25 mouse cellular contexts compared by ENCODE assay signal in the genomic region with DNA sequence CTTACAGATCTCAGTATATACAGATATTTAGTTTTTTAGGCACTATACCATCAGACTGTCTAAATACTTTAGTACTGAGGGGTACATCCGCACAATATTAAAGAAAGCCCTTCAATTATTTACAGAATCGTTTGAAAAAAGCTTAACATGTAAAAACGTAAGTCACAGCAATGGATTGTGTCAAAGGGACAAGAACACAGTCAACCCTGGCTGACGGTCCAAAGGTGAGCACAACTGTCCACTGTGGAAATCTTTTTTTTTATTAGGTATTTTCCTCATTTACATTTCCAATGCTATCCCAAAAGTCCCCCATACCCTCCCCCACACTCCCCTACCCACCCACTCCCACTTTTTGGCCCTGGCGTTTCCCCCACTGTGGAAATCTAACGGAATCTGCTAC.
DNase-seq lines count a peak whose midpoint lies in the region; ATAC-seq and TF ChIP-seq lines count a peak whose summit lies in the region.
"Had no signal": no experiment of that assay in that cellular context is flagged by ENCODE, and none has a peak within 500 bp of the region (broad histone marks: within the 10 kb centered on the region; RNA-seq: fewer than 3 reads in every experiment).

No protein-coding gene starts in this region.

- H3K4me1 ChIP-seq in kidney, adult 2 months (ENCODE audit: control insufficient read depth, insufficient read depth, low read length), result peaks cover 41% of the 10 kb centered on the region
- H3K4me1 ChIP-seq in kidney, embryonic 15.5 days, result peaks cover 20% of the 10 kb centered on the region
- H3K4me1 ChIP-seq in kidney, embryonic 16.5 days (ENCODE audit: insufficient read depth, low read length), result peaks cover 21% of the 10 kb centered on the region; the same call in 1 of the 2 replicates
- H3K4me1 ChIP-seq in liver, adult 2 months (ENCODE audit: control insufficient read depth, insufficient read depth, low read length), result peaks cover 10% of the 10 kb centered on the region
- no peaks in the 10 kb centered on the region for H3K4me1 ChIP-seq in liver, embryonic 11.5 days (replicated peaks; ENCODE audit: control insufficient read depth, insufficient read depth, low read length)
- H3K4me1 ChIP-seq: embryonic facial prominence, embryonic 12.5 days; forebrain, embryonic 13.5 days had no signal

- peaks cover 23% of the 10 kb centered on the region for H3K79me2 ChIP-seq in liver, adult 2 months (ENCODE audit: control insufficient read depth, insufficient read depth, low read length)

- no peak for TF ChIP-seq CTCF in kidney, adult 2 months (conservative IDR thresholded peaks at IDR 0.05; ENCODE audit: insufficient read depth, insufficient read length, low read depth, low read length)
- TF ChIP-seq CTCF in liver, adult 2 months (IDR thresholded peaks at IDR 0.05; ENCODE audit: low read depth, low read length), result no peak

- DNase-seq in heart, adult 11 months, result peak; percentile 28
- no peak for DNase-seq in heart, postnatal 4 days
- DNase-seq in kidney, adult 2 months, result peak; percentile 65
- peak; percentile 56 for DNase-seq in kidney, adult 9 months
- peak; percentile 85 for DNase-seq in liver, adult 2 months (ENCODE audit: extremely low read depth, low read depth, low spot score)
- no peak for DNase-seq in liver, embryonic 11.5 days (ENCODE audit: low spot score)
- DNase-seq: adrenal gland, adult 8-10 months; adrenal gland, postnatal 14 days; adrenal gland, postnatal 36 days; B cell, adult 2 months; cerebellum, adult 11-12 months; cerebellum, adult 2 months; cerebellum, adult 9-10 months; cerebellum, postnatal 10 days; cerebellum, postnatal 25 days had no signal

- H3K4me2 ChIP-seq in kidney, embryonic 15.5 days, result no peak overlapping the region
- H3K4me2 ChIP-seq in kidney, embryonic 16.5 days (replicated peaks; ENCODE audit: low read depth, low read length), result no peak overlapping the region
- no peak overlapping the region for H3K4me2 ChIP-seq in liver, embryonic 11.5 days
- H3K4me2 ChIP-seq: embryonic facial prominence, embryonic 12.5 days; forebrain, embryonic 13.5 days had no signal

- H3K27ac ChIP-seq in kidney, adult 2 months (ENCODE audit: insufficient read depth, low read depth, low read length), result no peak overlapping the region
- H3K27ac ChIP-seq in kidney, embryonic 15.5 days, result no peak overlapping the region
- no peak overlapping the region; the same call in 1 of the 2 replicates for H3K27ac ChIP-seq in kidney, embryonic 16.5 days (ENCODE audit: low read length)
- 0 out of 2 replicates have a peak overlapping the region, but pooled peaks have one; percentile 31 for H3K27ac ChIP-seq in liver, adult 2 months (replicated peaks; ENCODE audit: insufficient read depth, low read depth, low read length)
- no peak overlapping the region for H3K27ac ChIP-seq in liver, embryonic 11.5 days (ENCODE audit: low read depth, low read length)
- H3K27ac ChIP-seq: embryonic facial prominence, embryonic 10.5 days; embryonic facial prominence, embryonic 12.5 days; forebrain, embryonic 13.5 days had no signal

- H3K9ac ChIP-seq in kidney, embryonic 15.5 days, result no peak overlapping the region
- H3K9ac ChIP-seq in kidney, embryonic 16.5 days (replicated peaks; ENCODE audit: low read length), result no peak overlapping the region
- no peak overlapping the region for H3K9ac ChIP-seq in liver, adult 2 months (ENCODE audit: low read depth, low read length)
- H3K9ac ChIP-seq in liver, embryonic 11.5 days (ENCODE audit: low read depth, low read length), result no peak overlapping the region
- H3K9ac ChIP-seq: embryonic facial prominence, embryonic 12.5 days; forebrain, embryonic 13.5 days had no signal

- ATAC-seq in kidney, embryonic 15.5 days (replicated peaks; ENCODE audit: low FRiP score), result no peak
- ATAC-seq in kidney, embryonic 16.5 days (ENCODE audit: low FRiP score, low TSS enrichment), result no peak
- ATAC-seq in liver, embryonic 11.5 days (replicated peaks; ENCODE audit: low FRiP score), result no peak
- ATAC-seq: activated CD4-positive, CD25-positive, alpha-beta regulatory T cell, adult 4 months; CD4-positive, CD25-positive, alpha-beta regulatory T cell, adult 4 months; forebrain, embryonic 13.5 days had no signal

- WGBS in kidney, adult 2 months, result 57% methylated on average over 6 of the region's 6 CpGs
- WGBS in kidney, embryonic 15.5 days, result 81% methylated on average over 6 of the region's 6 CpGs
- 75% methylated on average over 6 of the region's 6 CpGs for WGBS in kidney, embryonic 16.5 days
- WGBS in liver, adult 2 months, result 32% methylated on average over 6 of the region's 6 CpGs
- WGBS in liver, embryonic 11.5 days, result 80% methylated on average over 6 of the region's 6 CpGs

- H3K9me3 ChIP-seq in kidney, embryonic 15.5 days (replicated peaks), result no peaks in the 10 kb centered on the region
- no peaks in the 10 kb centered on the region for H3K9me3 ChIP-seq in kidney, embryonic 16.5 days (ENCODE audit: low read length)
- no peaks in the 10 kb centered on the region for H3K9me3 ChIP-seq in liver, embryonic 11.5 days (ENCODE audit: control insufficient read depth, low read length)
- H3K9me3 ChIP-seq: embryonic facial prominence, embryonic 10.5 days; embryonic facial prominence, embryonic 12.5 days; forebrain, embryonic 13.5 days had no signal

- no peak overlapping the region for H3K4me3 ChIP-seq in kidney, adult 2 months (ENCODE audit: insufficient read depth, low read depth, low read length)
- H3K4me3 ChIP-seq in kidney, embryonic 15.5 days (replicated peaks), result no peak overlapping the region
- H3K4me3 ChIP-seq in kidney, embryonic 16.5 days (ENCODE audit: low read length), result no peak overlapping the region
- peak overlapping the region; percentile 33 for H3K4me3 ChIP-seq in liver, adult 2 months (ENCODE audit: insufficient read depth, low read depth, low read length)
- H3K4me3 ChIP-seq in liver, embryonic 11.5 days (ENCODE audit: low read depth, low read length), result no peak overlapping the region
- H3K4me3 ChIP-seq: embryonic facial prominence, embryonic 10.5 days; embryonic facial prominence, embryonic 12.5 days; forebrain, embryonic 13.5 days had no signal

- no peaks in the 10 kb centered on the region for H3K36me3 ChIP-seq in kidney, adult 2 months (ENCODE audit: control insufficient read depth, insufficient read depth, low read length)
- H3K36me3 ChIP-seq in kidney, embryonic 15.5 days, result no peaks in the 10 kb centered on the region
- H3K36me3 ChIP-seq in kidney, embryonic 16.5 days (ENCODE audit: insufficient read depth, low read length), result no peaks in the 10 kb centered on the region
- no peaks in the 10 kb centered on the region; the same call in 1 of the 2 replicates for H3K36me3 ChIP-seq in liver, adult 2 months (ENCODE audit: control insufficient read depth, insufficient read depth, low read length)
- no peaks in the 10 kb centered on the region for H3K36me3 ChIP-seq in liver, embryonic 11.5 days (ENCODE audit: control insufficient read depth, insufficient read depth, low read length)
- H3K36me3 ChIP-seq: embryonic facial prominence, embryonic 10.5 days; embryonic facial prominence, embryonic 12.5 days; G1E had no signal

- H3K27me3 ChIP-seq in kidney, adult 2 months (replicated peaks; ENCODE audit: control insufficient read depth, insufficient read depth, low read length), result no peaks in the 10 kb centered on the region
- H3K27me3 ChIP-seq in kidney, embryonic 15.5 days, result no peaks in the 10 kb centered on the region
- H3K27me3 ChIP-seq in kidney, embryonic 16.5 days (ENCODE audit: insufficient read depth, low read length), result no peaks in the 10 kb centered on the region
- no peaks in the 10 kb centered on the region for H3K27me3 ChIP-seq in liver, adult 2 months (ENCODE audit: control insufficient read depth, insufficient read depth, low read length)
- H3K27me3 ChIP-seq in liver, embryonic 11.5 days (replicated peaks; ENCODE audit: control insufficient read depth, insufficient read depth, low read length), result no peaks in the 10 kb centered on the region
- H3K27me3 ChIP-seq: CH12.LX; embryonic facial prominence, embryonic 12.5 days; forebrain, embryonic 13.5 days; Patski had no signal

- no peak for TF ChIP-seq POLR2A in kidney, adult 2 months (IDR thresholded peaks at IDR 0.05; ENCODE audit: low read depth, low read length)
- TF ChIP-seq POLR2A in liver, adult 2 months (IDR thresholded peaks at IDR 0.05; ENCODE audit: extremely low read depth, insufficient read depth, low read length), result no peak

Comparison
In these comparisons a context has a peak if more than half of its experiments do, and no peak if none do; other contexts are left out.
1. DNase-seq: peak in heart, adult 11 months (single experiment), kidney, adult 2 months (single experiment), kidney, adult 9 months (single experiment) and liver, adult 2 months (single experiment); none in heart, postnatal 4 days (single experiment) and liver, embryonic 11.5 days (single experiment).